Mouse (Mus musculus): ENCODE measurements around the gene Polr1d.

Polr1d gene

DNA sequence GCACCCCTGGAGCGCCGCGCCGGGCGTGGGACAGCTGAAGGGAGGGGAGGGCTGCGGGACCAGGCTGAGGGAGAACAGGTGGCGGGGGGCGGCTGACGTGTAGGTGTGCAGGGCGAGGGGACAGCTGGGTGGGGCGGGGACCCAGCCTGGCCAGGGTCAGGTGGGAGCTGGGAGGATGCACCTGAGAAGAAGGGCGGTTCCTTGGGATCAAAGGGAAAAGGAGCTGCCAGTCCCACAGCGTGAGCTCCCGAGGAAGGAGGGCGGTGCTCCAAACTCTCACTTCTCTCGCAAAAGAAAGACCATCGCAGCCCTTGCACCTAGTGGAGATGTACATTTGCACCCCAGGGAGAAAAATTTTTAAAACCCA lies at the start of gene Polr1d:
TSS of gene Polr1d (plus strand) at position 252 of the 367 bp plus-strand sequence.
- TF ChIP-seq GATA4 (IDR thresholded peaks at IDR 0.05; ENCODE audit: insufficient replicate concordance, low read length) = no peak

- no peak for TF ChIP-seq GATA4 (IDR thresholded peaks at IDR 0.05; ENCODE audit: insufficient replicate concordance, low read length)
These were observed 45.6 kb upstream of the Polr1d start for GRCm38 (mm10) chr5:147031281-147031680.

DNA sequence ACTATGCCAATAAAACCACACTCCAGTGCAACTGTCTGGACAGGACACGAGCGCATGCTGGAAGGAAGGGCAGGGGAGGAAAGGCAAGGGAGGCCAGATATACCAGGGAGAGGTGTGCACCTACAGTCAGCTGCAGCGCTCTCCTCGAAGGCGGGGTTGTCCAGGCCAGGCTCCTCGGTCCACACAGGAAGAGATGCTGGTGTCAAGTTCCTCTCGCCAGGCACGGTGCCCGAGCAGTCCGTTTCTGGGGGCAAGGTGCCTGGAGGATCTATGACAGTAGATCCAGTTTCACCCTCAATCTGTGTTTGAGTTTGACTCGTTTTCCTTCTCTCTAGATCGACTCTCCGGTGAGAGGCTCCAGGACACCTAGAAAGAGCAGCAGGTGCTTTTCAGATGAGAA lies 43.7 kb upstream of the Polr1d start:
- no peak for TF ChIP-seq GATA4 (IDR thresholded peaks at IDR 0.05; ENCODE audit: insufficient replicate concordance, low read length)

DNA sequence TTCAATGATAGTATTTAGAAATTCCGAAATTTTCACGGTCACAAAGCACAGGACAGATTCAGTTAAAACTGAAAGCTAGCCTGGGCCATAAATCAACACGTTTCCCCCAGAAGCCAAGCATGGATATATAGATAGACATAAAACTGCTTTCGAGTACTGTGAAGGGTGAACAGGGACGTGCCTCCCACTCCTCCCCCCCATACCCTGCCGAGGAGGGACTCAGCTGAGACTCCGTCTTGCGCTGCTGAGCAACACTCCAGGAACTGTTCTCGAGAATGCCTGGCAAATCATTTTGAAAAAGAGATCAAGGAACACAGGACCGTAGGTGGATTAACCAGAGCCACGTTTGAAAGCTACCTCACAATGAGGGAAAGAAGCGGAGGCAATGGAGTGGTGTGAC lies 42.6 kb upstream of the Polr1d start:
- TF ChIP-seq GATA4 (IDR thresholded peaks at IDR 0.05; ENCODE audit: insufficient replicate concordance, low read length) = no peak

- TF ChIP-seq GATA4 (IDR thresholded peaks at IDR 0.05; ENCODE audit: insufficient replicate concordance, low read length) = no peak
These were observed 41.5 kb upstream of the Polr1d start for GRCm38 (mm10) chr5:147035301-147035700.

GRCm38 (mm10) chr5:147036028-147036427 lies 40.8 kb upstream of the Polr1d start:
- TF ChIP-seq GATA4 (IDR thresholded peaks at IDR 0.05; ENCODE audit: insufficient replicate concordance, low read length) = peak; percentile 91

DNA sequence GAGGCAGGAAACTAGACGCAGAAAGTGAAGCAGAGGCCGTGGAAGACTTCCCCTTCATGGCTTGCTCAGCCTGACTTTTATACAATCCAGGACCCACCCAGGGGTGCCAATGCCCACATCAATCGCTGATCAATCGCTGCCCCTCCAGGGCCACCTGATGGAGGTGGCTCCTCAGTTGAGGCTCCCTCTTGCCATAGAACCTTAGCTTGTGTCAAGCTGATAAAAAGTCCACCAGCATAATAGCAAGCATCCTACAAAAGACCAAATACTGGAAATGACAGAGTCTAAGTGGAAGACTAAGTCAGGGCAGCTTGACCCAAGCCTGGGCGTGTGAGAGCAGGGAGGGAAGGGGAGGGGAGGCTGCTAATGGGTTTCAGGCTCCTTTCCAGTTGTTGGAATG lies 40.2 kb upstream of the Polr1d start:
- TF ChIP-seq GATA4 (IDR thresholded peaks at IDR 0.05; ENCODE audit: insufficient replicate concordance, low read length) = no peak

GRCm38 (mm10) chr5:147037601-147038000 lies 39.2 kb upstream of the Polr1d start:
- no peak for TF ChIP-seq GATA4 (IDR thresholded peaks at IDR 0.05; ENCODE audit: insufficient replicate concordance, low read length)

GRCm38 (mm10) chr5:147039394-147039793 lies 37.5 kb upstream of the Polr1d start:
- no peak for TF ChIP-seq GATA4 (IDR thresholded peaks at IDR 0.05; ENCODE audit: insufficient replicate concordance, low read length)

GRCm38 (mm10) chr5:147041965-147042937 lies 34.6 kb upstream of the Polr1d start:
- no peak for TF ChIP-seq GATA4 (IDR thresholded peaks at IDR 0.05; ENCODE audit: insufficient replicate concordance, low read length)

- TF ChIP-seq GATA4 (IDR thresholded peaks at IDR 0.05; ENCODE audit: insufficient replicate concordance, low read length) = no peak
These were observed 33.5 kb upstream of the Polr1d start for GRCm38 (mm10) chr5:147043240-147043844.

DNA sequence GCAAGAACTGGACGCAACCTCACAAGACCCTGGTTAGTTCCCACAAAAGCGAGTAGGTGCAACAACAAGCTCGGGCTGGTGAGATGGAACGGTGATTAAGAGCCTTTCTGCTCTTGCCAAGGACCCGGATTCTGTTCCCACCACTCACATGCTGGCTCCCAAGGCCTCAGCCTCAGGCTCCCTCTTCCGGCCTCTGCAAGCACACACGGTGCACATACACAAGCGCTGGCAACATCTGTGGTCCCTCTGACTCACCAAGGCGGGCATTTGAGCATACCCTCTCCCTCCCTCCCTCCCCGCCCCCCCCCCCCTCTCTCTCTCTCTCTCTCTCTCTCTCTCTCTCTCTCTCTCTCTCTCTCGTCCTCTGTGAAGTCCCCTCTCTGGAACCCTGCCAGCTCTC lies 31.5 kb upstream of the Polr1d start:
- no peak for TF ChIP-seq GATA4 (IDR thresholded peaks at IDR 0.05; ENCODE audit: insufficient replicate concordance, low read length)

DNA sequence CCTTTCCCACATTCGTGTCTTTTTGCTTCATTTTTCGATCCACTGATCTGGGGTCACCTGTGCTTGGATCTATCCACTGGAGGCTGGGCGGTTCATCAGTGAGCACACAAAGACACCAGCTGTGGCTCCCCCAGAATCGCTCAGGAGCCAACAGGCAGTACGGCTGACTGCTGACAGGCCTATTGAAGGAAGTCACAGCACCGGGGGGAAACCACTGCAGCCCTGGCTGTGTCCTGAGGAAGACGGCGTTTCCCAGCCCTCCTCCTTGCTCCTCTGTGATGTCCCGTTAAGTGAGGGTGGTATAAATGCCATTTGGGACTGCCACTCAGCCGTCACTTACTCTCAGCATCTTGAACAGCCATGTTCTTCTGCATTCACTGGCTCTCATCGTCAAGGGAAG lies 30.9 kb upstream of the Polr1d start:
- TF ChIP-seq GATA4 (IDR thresholded peaks at IDR 0.05; ENCODE audit: insufficient replicate concordance, low read length) = no peak

- no peak for TF ChIP-seq GATA4 (IDR thresholded peaks at IDR 0.05; ENCODE audit: insufficient replicate concordance, low read length)
These were observed 27.2 kb upstream of the Polr1d start for GRCm38 (mm10) chr5:147049544-147050209.

GRCm38 (mm10) chr5:147050816-147051499 lies 25.9 kb upstream of the Polr1d start:
- TF ChIP-seq GATA4 (IDR thresholded peaks at IDR 0.05; ENCODE audit: insufficient replicate concordance, low read length) = no peak

Measured in liver, adult (tissue).